ENCODE assay signal across 8 mouse cellular contexts in the genomic region with DNA sequence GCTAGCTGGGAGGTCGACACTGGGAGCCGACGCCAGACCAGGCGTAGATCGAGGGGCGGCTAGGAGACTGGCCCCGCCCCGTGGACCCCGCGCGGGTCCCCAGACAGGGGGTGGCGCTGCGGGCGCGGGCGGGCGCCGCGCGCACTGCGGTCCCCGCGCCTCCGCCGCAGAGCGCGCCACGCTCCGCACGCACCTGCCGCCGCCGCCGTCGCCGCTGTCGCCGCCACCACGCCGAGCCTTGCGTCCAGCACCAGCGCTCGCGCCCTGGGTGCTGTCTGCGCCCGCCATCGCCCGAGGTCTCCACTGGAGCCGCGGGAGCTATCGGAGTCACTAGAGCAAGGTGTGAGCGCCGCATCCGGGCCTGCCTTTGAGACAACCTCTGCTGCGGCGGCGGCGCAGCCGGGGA. TPM values are rescaled to one million over a fixed set of nuclear protein-coding genes. Genes with fewer than 3 reads are reported as not detected.
A peak's percentile ranks its signal among the peaks of the same experiment; 100 is the strongest.
DNase-seq lines count a peak whose midpoint lies in the region; ATAC-seq and TF ChIP-seq lines count a peak whose summit lies in the region.

A gene (plus strand): TSS at position 155 of the 406 bp plus-strand sequence.
A gene (minus strand): TSS at position 352 of the 406 bp plus-strand sequence.

- H3K9ac ChIP-seq in embryonic facial prominence, embryonic 11.5 days (replicated peaks; ENCODE audit: low read length), result peak within 1 kb of the TSS; percentile 60
- H3K9ac ChIP-seq in neural tube, embryonic 14.5 days (replicated peaks; ENCODE audit: low read depth, low read length), result peak within 1 kb of the TSS; percentile 78

- H3K4me2 ChIP-seq in embryonic facial prominence, embryonic 11.5 days (ENCODE audit: low read depth, low read length), result peak within 1 kb of the TSS; percentile 95
- H3K4me2 ChIP-seq in neural tube, embryonic 14.5 days (ENCODE audit: low read depth, low read length), result peak within 1 kb of the TSS; percentile 81

- peaks cover 8% of the 10 kb centered on the region; the same call in 1 of the 2 replicates for H3K4me1 ChIP-seq in embryonic facial prominence, embryonic 11.5 days (ENCODE audit: control insufficient read depth, insufficient read depth, low read length)
- H3K4me1 ChIP-seq in neural tube, embryonic 14.5 days (ENCODE audit: control insufficient read depth, insufficient read depth, low read length), result peaks cover 5% of the 10 kb centered on the region; the same call in 1 of the 2 replicates

- no peak for DNase-seq in layer of hippocampus, adult 2 months (ENCODE audit: low spot score in 2 of 2)
- no peak for DNase-seq in layer of hippocampus, postnatal 36 days
- peak; percentile 53 for DNase-seq in R1 (ENCODE audit: low read depth, low spot score)
- DNase-seq in embryonic facial prominence, embryonic 11.5 days (ENCODE audit: low spot score), result no peak
- DNase-seq in kidney, postnatal 4 days, result peak; percentile 39 to 54
- no peak for DNase-seq in yolk sac, embryonic 10.5 days (ENCODE audit: low spot score)

- TF ChIP-seq CTCF in layer of hippocampus, adult 2 months (conservative IDR thresholded peaks at IDR 0.05), result no peak

- no peak for ATAC-seq in embryonic facial prominence, embryonic 11.5 days (replicated peaks; ENCODE audit: insufficient number of reproducible peaks, low FRiP score, low TSS enrichment, low read depth)
- peak; percentile 61 for ATAC-seq in neural tube, embryonic 14.5 days (ENCODE audit: low read depth)
- ATAC-seq in megakaryocyte-erythroid progenitor cell, adult 5-6 weeks (replicated peaks; ENCODE audit: low FRiP score, low TSS enrichment, poor library complexity, severe bottlenecking), result no peak

- H3K9me3 ChIP-seq in embryonic facial prominence, embryonic 11.5 days (replicated peaks; ENCODE audit: control insufficient read depth, low read length), result no peaks in the 10 kb centered on the region
- H3K9me3 ChIP-seq in neural tube, embryonic 14.5 days (ENCODE audit: control insufficient read depth, low read length), result no peaks in the 10 kb centered on the region

- peaks cover 25% of the 10 kb centered on the region for H3K27me3 ChIP-seq in embryonic facial prominence, embryonic 11.5 days (ENCODE audit: control insufficient read depth, insufficient read depth, low read length)
- H3K27me3 ChIP-seq in neural tube, embryonic 14.5 days (ENCODE audit: control insufficient read depth, insufficient read depth, low read length), result no peaks in the 10 kb centered on the region

- H3K4me3 ChIP-seq in layer of hippocampus, adult 2 months, result peak within 1 kb of the TSS; percentile 70
- peak within 1 kb of the TSS; percentile 54 for H3K4me3 ChIP-seq in embryonic facial prominence, embryonic 11.5 days (ENCODE audit: low read depth, low read length)
- peak within 1 kb of the TSS; percentile 69 for H3K4me3 ChIP-seq in neural tube, embryonic 14.5 days (ENCODE audit: low read depth, low read length)

- WGBS in embryonic facial prominence, embryonic 11.5 days, result under 1% methylated on average over 25 of the region's 59 CpGs
- 0% methylated on average over 47 of the region's 59 CpGs for WGBS in neural tube, embryonic 14.5 days

- peak within 1 kb of the TSS; percentile 93 for H3K27ac ChIP-seq in layer of hippocampus, adult 2 months
- H3K27ac ChIP-seq in embryonic facial prominence, embryonic 11.5 days (replicated peaks; ENCODE audit: low read depth, low read length), result no peak within 1 kb of the TSS
- peak within 1 kb of the TSS; percentile 71 for H3K27ac ChIP-seq in neural tube, embryonic 14.5 days (ENCODE audit: low read depth, low read length)

- H3K36me3 ChIP-seq in embryonic facial prominence, embryonic 11.5 days (replicated peaks; ENCODE audit: control insufficient read depth, insufficient read depth, low read depth, low read length), result no peaks in the 10 kb centered on the region
- peaks cover 7% of the 10 kb centered on the region; the same call in 1 of the 2 replicates for H3K36me3 ChIP-seq in neural tube, embryonic 14.5 days (ENCODE audit: control insufficient read depth, insufficient read depth, low read length)

RNA-seq across cellular contexts. Expression of the first gene that starts in this region (rescaled TPM):
- 100 to 1,000 TPM; 228 to 232 TPM for total RNA-seq in layer of hippocampus, adult 2 months (2021)
- 100 to 1,000 TPM; 223 to 232 TPM for total RNA-seq in layer of hippocampus, postnatal 36 days (2021)
- polyA plus RNA-seq in embryonic facial prominence, embryonic 11.5 days (2014; fragmentation: Nextera tagmentation; extraction: Ambion mirVana), result 7.4 and 10.4 TPM in 2 replicates
- 147 and 191 TPM in 2 replicates for polyA plus RNA-seq in neural tube, embryonic 14.5 days (2014; fragmentation: Nextera tagmentation; extraction: Ambion mirVana)
- 1.6 and 10.2 TPM in 2 replicates for total RNA-seq in megakaryocyte-erythroid progenitor cell, adult 5-6 weeks (2014; fragmentation: Nextera tagmentation)
- total RNA-seq in megakaryocyte-erythroid progenitor cell, adult 5-6 weeks (2017), result 0.72 TPM in 1 of 2 replicates, not detected in the other

RNA-seq across cellular contexts. Expression of the second gene that starts in this region (rescaled TPM):
- total RNA-seq in layer of hippocampus, adult 2 months (2021), result not detected
- not detected for total RNA-seq in layer of hippocampus, postnatal 36 days (2021)
- polyA plus RNA-seq in embryonic facial prominence, embryonic 11.5 days (2014; fragmentation: Nextera tagmentation; extraction: Ambion mirVana), result 0.50 TPM in 1 of 2 replicates, not detected in the other
- 0.33 and 0.45 TPM in 2 replicates for polyA plus RNA-seq in neural tube, embryonic 14.5 days (2014; fragmentation: Nextera tagmentation; extraction: Ambion mirVana)
- total RNA-seq in megakaryocyte-erythroid progenitor cell, adult 5-6 weeks (2014; fragmentation: Nextera tagmentation), result not detected in 2 replicates
- total RNA-seq in megakaryocyte-erythroid progenitor cell, adult 5-6 weeks (2017), result not detected in 2 replicates

Comparison
In these comparisons a context has a peak if more than half of its experiments do, and no peak if none do; other contexts are left out.
1. RNA of the first gene that starts in this region (total RNA-seq): 228 to 232 TPM in layer of hippocampus, adult 2 months and 223 to 232 TPM in layer of hippocampus, postnatal 36 days; 0.72 to 10.2 TPM in megakaryocyte-erythroid progenitor cell, adult 5-6 weeks; every median in the first group is over 10 times any median in the second.
2. RNA of the first gene that starts in this region (polyA plus RNA-seq): 147 to 191 TPM in neural tube, embryonic 14.5 days; 7.4 to 10.4 TPM in embryonic facial prominence, embryonic 11.5 days; every median in the first group is over 10 times any median in the second.
3. DNase-seq: peak in R1 (single experiment) and kidney, postnatal 4 days (2 of 2); none in layer of hippocampus, adult 2 months (0 of 2), layer of hippocampus, postnatal 36 days (0 of 2), embryonic facial prominence, embryonic 11.5 days (single experiment) and yolk sac, embryonic 10.5 days (single experiment).
4. Peak in every context shown above with its lines, with median percentiles within 50 percentile points of each other: H3K4me3 ChIP-seq.